Mouse (Mus musculus) kidney, embryonic 14.5 days (tissue): ENCODE measurements around the gene Fgd2. TPM values are rescaled to one million over a fixed set of nuclear protein-coding genes. Genes with fewer than 3 reads are reported as not detected.

Experiments used
- polyA plus RNA-seq: library from polyadenylated mRNA; unstranded; fragments of >200 nt; fragmentation: Nextera tagmentation; extraction: Ambion mirVana; gene quantifications from 2 replicates; pipeline ENCODE4 v1.2.1, GENCODE M21; 2014

Gene Fgd2
- polyA plus RNA-seq, 1 experiment from 2014 or later: 9.5 TPM

Other genes with a start within 250 kb of the Fgd2 start
- gene Rab44, start 246.8 kb upstream of the Fgd2 start, polyA plus RNA-seq: 0.39 TPM in 1 of 2 replicates, not detected in the other
- gene Cpne5, start 122.7 kb upstream of the Fgd2 start, polyA plus RNA-seq: 11.3 and 12.3 TPM in 2 replicates
- gene Ppil1, start 96.7 kb upstream of the Fgd2 start, polyA plus RNA-seq: 161 and 169 TPM in 2 replicates
- 59.8 and 63.3 TPM in 2 replicates for gene BC004004, start 92.1 kb upstream of the Fgd2 start, polyA plus RNA-seq
- 0.32 and 0.90 TPM in 2 replicates for gene Pi16, start 43.2 kb upstream of the Fgd2 start, polyA plus RNA-seq
- gene Mtch1, start 13.0 kb upstream of the Fgd2 start, polyA plus RNA-seq: 297 and 364 TPM in 2 replicates
- gene Pim1, start 129.8 kb downstream of the Fgd2 start, polyA plus RNA-seq: 12.6 and 15.6 TPM in 2 replicates
- gene Gm17657, start 188.7 kb downstream of the Fgd2 start, polyA plus RNA-seq: not detected in 2 replicates
- 11.5 and 18.5 TPM in 2 replicates for gene Tbc1d22b, start 188.9 kb downstream of the Fgd2 start, polyA plus RNA-seq
- gene Tmem217, start 191.5 kb downstream of the Fgd2 start, polyA plus RNA-seq: 0.42 and 0.76 TPM in 2 replicates